Mouse (Mus musculus) left cerebral cortex, adult 18-20 months (tissue): ENCODE data around the gene Tmem176b. TPM values are rescaled to one million over a fixed set of nuclear protein-coding genes. Genes with fewer than 3 reads are reported as not detected.
"Not testable (repeated sequence)": the region's sequence is repeated elsewhere in the genome, so short reads cannot be mapped to it uniquely, and the experiment has no call there.

Experiments
- DNase-seq, 2 experiments: peaks; one replicate each; pipeline ENCODE4 v3.0.0; 2021 to 2022; ENCODE audit warnings: low spot score in 2 of 2, mixed read lengths in 1 of 2
- total RNA-seq, 2 experiments: library from RNA; stranded (reverse); gene quantifications; 2 replicates each; pipeline ENCODE4 v1.2.3; 2021

Gene Tmem176b
- total RNA-seq, 2 experiments from 2014 or later: 55.5 to 58.5 TPM

DNA sequence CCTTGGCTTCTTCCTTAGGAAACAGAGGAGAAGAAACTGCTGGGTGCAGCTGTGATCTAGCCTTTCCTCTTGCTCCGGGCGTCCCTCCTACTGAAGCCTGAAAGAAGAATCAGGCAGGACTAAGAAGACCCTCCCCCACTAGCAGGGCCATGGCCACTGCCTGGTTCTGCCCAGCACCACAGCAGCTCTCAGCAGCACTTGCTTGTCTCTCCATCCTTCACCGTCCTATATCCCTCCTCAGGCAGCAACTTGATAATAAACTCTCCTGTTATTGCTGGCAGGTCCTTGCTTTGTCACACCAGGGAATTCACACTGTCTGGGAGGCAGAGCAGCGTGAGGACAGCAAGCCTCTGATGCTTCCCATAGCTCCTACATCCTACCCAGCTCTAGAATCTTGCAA lies 3.8 kb upstream of the Tmem176b start:
- no peak for DNase-seq

- no peak for DNase-seq
These were observed 981 bp upstream of the Tmem176b start for GRCm38 (mm10) chr6:48842111-48842842.

GRCm38 (mm10) chr6:48840371-48840969 lies 826 bp downstream of the Tmem176b start, which contains the start of gene Tmem176a:
TSS of gene Tmem176a (plus strand) at chr6:48840919.
- DNase-seq: no peak

- DNase-seq: no peak
These were observed 2.8 kb downstream of the Tmem176b start for GRCm38 (mm10) chr6:48838321-48839080.

DNA sequence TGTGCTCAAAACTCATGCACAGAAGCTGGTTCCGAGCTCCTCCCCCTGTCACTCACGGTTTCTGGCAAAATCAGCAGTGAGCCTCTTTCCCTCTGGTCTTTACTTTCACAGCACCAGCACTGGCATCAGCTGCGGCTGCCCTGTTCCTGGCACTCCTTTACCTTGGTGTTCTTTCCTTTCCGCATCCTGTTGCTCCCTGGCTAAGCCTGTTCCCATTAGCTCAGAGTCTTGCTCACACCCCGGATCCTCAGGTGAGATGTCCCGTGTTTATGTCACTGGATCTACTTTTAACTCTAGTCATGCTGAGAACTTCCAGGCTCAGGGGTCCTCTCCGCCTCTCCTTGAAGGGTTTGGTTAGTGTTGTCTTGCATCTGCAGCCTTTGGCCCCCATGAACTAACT lies 3.8 kb downstream of the Tmem176b start:
- DNase-seq: no peak

DNA sequence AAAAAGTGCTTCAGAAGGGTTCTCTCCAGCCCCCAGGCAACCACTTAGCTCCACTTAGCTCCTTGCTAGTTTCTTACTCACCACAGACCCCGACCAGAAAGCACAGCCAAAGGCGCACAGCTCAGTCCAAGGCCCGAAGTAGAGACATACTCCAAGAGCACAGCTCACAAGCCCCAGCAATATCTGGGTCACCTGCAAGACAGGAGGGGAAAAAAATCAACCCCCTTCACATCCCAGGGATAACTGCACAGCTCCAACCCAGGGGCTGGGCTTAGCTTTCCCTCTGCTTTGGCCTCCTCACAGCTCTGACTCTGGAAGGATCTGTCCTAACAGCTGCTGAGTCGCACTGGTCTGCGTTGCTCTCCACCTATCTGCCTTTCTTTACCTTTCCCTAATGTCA lies 5.2 kb downstream of the Tmem176b start:
- DNase-seq: no peak

GRCm38 (mm10) chr6:48835241-48835640 lies 6.1 kb downstream of the Tmem176b start:
- DNase-seq: no peak

DNA sequence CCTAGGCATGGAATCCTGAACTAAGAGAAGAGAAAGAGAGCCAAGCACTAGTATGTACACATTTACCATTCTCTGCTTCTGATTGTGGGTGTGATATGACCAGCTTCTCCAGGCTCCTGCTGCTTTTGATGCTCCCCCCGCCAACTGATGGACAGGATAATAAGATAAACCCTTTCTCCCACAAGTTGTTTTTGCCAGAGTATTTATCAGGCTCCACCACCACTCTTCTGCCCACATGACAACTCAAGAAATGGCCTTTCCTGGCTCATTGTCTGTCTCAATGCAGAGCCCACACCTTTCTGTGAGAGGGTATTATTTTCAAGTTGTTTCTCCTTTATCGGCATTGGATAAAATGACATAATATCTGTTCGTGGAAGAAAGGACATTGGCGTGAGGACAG lies 7.8 kb downstream of the Tmem176b start:
- DNase-seq: no peak

DNA sequence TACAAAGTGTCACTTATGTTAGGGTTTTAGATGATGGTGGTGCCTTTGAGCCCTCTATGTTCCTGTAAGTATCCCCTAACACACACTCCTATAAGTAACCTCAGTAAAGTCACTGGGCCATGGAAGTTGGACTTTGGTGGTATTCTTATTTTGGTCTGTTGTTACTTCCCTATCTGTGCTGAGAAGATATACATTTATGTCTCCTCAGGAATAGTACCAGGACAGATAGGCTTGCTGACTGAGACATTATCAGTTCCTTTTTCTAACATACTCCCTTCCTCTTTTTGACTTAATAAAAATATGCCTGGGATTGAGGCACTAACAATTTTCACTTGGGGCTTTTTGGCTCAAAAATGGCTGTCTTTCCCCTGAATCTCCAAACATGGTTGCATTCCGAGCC lies 8.9 kb downstream of the Tmem176b start:
- no peak for DNase-seq

DNA sequence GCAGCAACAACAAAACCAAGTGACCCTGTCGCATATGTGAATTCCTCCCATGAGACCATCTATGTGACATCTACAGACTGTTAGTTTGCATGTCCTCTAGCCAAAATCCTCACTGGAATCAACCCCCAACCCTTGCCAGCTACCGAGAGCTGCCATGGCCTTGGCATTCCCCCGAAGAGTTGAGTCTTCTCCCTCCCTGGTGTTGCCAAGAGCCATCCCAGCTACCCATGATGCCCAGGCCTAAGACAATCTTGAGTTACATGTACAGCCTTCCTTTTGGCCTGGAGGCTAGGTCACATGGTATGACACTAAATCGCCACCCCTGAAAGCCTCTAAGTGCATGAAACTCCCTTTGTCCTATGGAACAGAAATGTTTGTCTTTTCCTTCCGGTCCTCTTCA lies 10.2 kb downstream of the Tmem176b start:
- no peak for DNase-seq

DNA sequence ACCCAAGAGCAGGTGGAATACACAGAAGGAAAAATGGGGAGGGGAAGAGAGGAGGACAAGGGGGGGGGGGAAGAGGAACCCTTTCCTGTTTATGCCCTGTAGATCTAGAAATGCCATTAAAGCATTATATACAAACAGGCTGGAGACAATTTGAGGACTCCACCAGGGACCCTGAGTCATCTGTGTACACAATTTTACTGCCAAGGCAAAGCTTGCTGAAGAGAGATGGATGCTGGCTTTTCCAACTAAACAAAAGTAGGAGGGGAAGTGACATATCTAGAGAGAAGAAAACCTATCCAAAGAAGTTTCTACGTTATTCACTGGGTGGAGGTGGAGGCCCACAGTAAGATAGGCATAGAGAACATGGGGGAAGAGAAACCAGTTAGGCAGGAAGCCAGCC lies 11.1 kb downstream of the Tmem176b start:
- no peak for DNase-seq

- no peak for DNase-seq
These were observed 11.6 kb downstream of the Tmem176b start for GRCm38 (mm10) chr6:48829651-48830050.

GRCm38 (mm10) chr6:48828976-48829375 lies 12.3 kb downstream of the Tmem176b start:
- no peak for DNase-seq

- no peak for DNase-seq
These were observed 16.3 kb downstream of the Tmem176b start for GRCm38 (mm10) chr6:48825016-48825415.

- not testable (repeated sequence) for DNase-seq
These were observed 19.1 kb downstream of the Tmem176b start for GRCm38 (mm10) chr6:48821991-48822785.

DNA sequence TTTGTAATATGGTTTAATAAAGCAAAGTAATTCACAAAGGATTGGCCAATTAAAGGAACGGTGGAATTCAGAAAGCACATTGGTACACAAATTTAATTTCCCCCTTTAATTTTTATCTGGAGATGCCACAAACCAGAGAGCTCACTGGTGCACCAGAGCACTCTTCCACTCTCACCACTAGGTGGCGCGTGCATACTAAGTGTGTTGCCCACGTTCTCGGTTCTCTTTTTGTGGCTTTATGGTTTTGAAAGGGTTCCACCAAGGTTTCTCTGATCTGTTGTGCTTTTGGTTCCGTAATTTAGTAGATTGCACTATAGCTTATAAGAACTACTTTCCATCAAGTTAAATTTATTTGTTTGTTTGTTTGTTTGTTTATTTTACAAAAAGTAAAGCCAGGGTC lies 23.5 kb downstream of the Tmem176b start:
- DNase-seq: peak; percentile 50 to 71

GRCm38 (mm10) chr6:48815013-48815412 lies 26.3 kb downstream of the Tmem176b start:
- no peak for DNase-seq

DNA sequence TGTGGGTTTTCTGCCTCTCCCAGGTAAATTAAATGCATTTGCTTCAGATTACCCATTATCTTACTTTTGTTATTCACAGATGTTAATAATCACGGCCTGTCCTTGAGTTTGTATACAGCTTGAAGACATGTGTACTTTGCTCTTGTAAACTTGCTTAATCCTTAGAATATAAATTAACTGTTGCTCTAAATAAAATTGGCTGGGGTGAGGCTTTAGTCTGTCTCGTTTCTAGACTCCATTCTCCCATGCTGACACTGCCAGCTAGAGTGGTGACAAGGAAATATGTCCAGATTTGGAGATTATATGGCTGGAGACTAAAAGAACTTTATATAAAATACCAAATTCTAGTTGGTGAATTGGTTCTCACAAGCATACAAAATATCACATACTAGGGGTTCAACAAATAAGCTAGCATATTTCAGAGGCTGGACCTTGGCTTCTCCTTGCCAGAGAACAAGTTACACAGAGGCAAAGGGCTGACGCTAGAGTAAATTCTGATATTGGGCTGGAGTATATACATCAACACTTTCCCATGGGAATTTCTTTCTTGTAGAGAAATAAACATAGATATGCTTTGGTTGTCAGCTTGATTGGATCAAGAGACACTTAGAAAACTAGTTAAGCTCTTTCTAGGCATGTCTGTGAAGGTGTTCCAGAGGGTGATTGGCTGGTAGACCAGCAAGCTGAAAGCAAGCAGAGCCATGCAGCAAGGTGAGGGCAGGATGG lies 31.6 kb downstream of the Tmem176b start:
- DNase-seq: no peak

GRCm38 (mm10) chr6:48806746-48807145 lies 34.5 kb downstream of the Tmem176b start:
- no peak for DNase-seq

DNA sequence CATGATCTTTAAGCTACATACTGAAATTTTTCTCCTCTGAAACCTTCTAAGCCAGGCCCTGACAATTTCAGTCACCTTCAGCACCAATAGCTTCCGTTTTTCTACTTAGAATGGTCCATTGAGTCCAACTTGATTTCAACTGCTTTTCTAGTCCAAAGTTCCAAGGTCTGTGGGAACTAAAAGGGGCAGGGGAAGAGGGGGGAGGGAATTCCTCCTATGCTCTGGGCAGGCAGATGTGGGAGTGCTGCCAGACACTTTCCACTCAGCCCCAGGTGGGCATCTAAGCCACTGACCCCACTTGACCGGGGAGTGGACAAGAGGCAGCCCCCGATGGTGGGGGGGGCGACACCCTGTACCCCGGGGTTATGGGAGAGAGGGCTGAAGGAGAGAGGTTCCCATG lies 37.0 kb downstream of the Tmem176b start:
- DNase-seq: no peak
